Mouse (Mus musculus) kidney, postnatal 10 days (tissue): ENCODE results near the gene Foxo3.

ENCODE experiments used
- DNase-seq: peaks from one replicate; pipeline ENCODE4 v3.0.0; 2021; ENCODE audit warnings: mixed read lengths

The Foxo3 gene

GRCm38 (mm10) chr10:42177771-42178674 is 98.5 kb downstream of the Foxo3 start:
- no peak for DNase-seq

GRCm38 (mm10) chr10:42174283-42174682 is 102.3 kb downstream of the Foxo3 start:
- DNase-seq: no peak

GRCm38 (mm10) chr10:42173839-42174238 is 102.7 kb downstream of the Foxo3 start:
- no peak for DNase-seq

- peak; percentile 65 for DNase-seq
These were observed 105.6 kb downstream of the Foxo3 start for GRCm38 (mm10) chr10:42170889-42171347.

GRCm38 (mm10) chr10:42170201-42170600 is 106.4 kb downstream of the Foxo3 start:
- no peak for DNase-seq

GRCm38 (mm10) chr10:42154727-42155126 is 121.8 kb downstream of the Foxo3 start:
- DNase-seq: no peak

- DNase-seq: peak; percentile 51
These were observed 123.9 kb downstream of the Foxo3 start for GRCm38 (mm10) chr10:42152426-42153205.

GRCm38 (mm10) chr10:42149767-42150166 is 126.8 kb downstream of the Foxo3 start:
- no peak for DNase-seq

- no peak for DNase-seq
These were observed 128.2 kb downstream of the Foxo3 start for GRCm38 (mm10) chr10:42148326-42148725.

- no peak for DNase-seq
These were observed 131.3 kb downstream of the Foxo3 start for GRCm38 (mm10) chr10:42145221-42145620.

GRCm38 (mm10) chr10:42144788-42145187 is 131.8 kb downstream of the Foxo3 start:
- DNase-seq: no peak

GRCm38 (mm10) chr10:42144176-42144575 is 132.4 kb downstream of the Foxo3 start:
- no peak for DNase-seq

GRCm38 (mm10) chr10:42142791-42143190 is 133.8 kb downstream of the Foxo3 start:
- DNase-seq: no peak

GRCm38 (mm10) chr10:42142081-42142480 is 134.5 kb downstream of the Foxo3 start:
- DNase-seq: no peak

- no peak for DNase-seq
These were observed 136.8 kb downstream of the Foxo3 start for GRCm38 (mm10) chr10:42139749-42140148.

GRCm38 (mm10) chr10:42134759-42135702 is 141.5 kb downstream of the Foxo3 start:
- DNase-seq: no peak
